Mouse (Mus musculus): ENCODE data around the gene Rnf43.

GRCm38 (mm10) chr11:87763511-87763987, 101.0 kb downstream of the Rnf43 start:
- TF ChIP-seq CTCF (IDR thresholded peaks at IDR 0.05; ENCODE audit: low read depth, low read length) (no peak), GATA2 (IDR thresholded peaks at IDR 0.05; ENCODE audit: borderline replicate concordance, low read depth, low read length) (no peak), GATA1 (IDR thresholded peaks at IDR 0.05; ENCODE audit: borderline replicate concordance, low read length) (no peak), POLR2AphosphoS5 (IDR thresholded peaks at IDR 0.05; ENCODE audit: insufficient replicate concordance, low read depth, low read length) (peak; percentile 87; the same call in 1 of the 2 replicates)
